Mouse (Mus musculus) mesoderm, embryonic 11.5 days (tissue): ENCODE results near the gene Gria4.
"Not testable (repeated sequence)": the region's sequence is repeated elsewhere in the genome, so short reads cannot be mapped to it uniquely, and the experiment has no call there.

Source experiments
- DNase-seq: peaks from one replicate; pipeline ENCODE4 v3.0.0-alpha.2; 2012; ENCODE audit warnings: low read depth, low spot score

Gene Gria4

DNA sequence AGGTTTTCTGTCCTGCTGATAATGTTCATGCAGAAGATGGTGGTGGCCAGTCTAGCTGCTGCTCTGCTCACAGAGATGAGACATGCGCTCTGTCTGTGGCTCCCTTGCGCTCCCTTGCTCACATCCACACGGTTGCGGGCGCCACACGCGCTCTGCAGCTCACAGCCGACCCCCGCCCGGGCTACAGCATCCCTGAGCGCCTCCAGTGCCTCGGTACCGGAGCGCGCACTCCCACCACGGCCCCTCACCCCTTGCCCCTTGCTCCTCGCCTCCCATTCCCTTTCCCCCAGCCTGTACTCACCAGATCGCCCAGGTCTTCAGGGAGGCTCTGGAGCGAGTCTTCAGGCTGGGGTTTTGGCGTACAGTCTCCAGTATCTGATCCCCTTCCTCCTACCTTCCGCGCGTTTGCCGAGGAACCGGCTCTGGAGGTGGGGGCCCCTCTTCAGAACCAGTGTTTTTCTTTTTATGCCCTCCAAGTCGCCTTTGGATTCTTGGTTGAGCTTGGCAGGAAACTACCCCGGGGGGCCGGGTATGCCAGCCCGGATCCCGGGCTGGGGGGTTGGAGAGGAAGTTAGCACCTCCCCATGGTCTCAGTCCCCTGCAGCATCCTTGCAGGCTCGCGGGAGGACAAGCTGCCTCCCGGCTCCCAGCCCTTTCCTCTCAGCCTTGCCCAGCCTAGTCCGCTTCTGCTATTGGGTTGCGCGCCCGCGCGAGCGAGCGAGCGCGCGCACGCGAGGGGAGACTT is at the start of gene Gria4:
Gene Gria4 (minus strand): TSS at position 691 of the 745 bp plus-strand sequence.
- peak; percentile 87 for DNase-seq

DNA sequence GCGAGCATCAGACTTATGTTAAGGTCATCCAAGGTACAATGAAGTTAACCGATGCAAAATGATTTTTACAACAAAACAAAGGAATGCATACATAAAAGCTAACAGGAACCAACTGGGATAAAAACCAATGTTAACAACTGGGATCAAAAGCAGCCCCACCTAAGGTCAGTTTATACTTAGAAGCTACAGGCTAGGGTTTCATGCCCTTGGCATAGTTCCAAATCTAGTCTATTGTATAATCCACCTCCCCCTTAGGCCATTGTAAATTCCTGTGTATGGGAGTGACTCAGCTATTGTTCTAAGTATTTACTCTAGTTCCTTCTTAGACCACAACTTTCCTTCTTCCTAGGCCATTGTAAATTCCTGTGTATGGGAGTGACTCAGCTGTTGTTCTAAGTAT is 14.9 kb upstream of the Gria4 start:
- not testable (repeated sequence) for DNase-seq

DNA sequence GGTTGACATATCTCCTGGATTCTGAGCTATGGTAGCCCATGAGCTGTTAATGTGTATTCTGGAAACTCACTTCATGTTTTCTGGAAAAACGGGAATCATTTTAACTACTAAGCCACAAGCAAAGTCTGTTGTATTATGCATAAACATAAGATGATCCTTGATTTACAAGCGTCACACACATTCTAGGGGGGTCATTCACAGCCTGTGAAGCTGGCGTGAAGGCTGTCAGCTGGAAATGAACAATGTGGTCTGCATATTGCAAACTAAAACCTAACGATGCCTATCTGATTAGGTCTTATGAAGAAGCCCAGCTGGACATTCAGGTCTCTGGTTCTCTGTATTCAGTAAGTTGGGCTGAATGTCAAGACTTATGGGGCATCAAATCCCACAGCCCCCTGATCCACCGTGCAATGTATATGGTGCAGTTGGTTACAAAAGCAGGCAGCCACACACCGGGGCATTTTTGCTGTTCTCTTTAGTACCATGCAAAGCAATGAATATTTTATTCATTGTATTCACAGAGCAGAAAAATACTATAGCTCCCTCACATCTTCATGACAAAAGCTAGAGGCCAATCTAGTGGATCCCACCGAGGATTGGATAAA is 7.2 kb upstream of the Gria4 start:
- no peak for DNase-seq

DNA sequence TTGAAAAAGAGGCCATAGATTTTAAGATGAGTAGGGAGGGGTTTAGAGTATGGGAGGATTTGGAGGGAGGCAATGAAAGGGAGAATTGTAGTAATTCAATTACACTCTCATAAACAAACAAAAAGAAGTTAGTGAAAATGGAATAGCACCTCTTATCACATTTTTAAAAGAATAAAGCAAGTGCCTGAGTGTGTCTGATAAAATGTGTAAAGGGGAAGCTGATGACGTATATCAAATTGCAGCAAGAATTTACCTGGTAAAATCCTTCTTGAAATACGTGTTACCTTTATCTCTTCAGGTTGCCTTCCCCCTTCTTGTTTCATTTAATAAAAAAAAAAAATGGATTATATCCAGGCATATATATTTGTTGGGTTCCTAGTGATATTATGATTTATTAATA is 1.4 kb upstream of the Gria4 start:
- no peak for DNase-seq

DNA sequence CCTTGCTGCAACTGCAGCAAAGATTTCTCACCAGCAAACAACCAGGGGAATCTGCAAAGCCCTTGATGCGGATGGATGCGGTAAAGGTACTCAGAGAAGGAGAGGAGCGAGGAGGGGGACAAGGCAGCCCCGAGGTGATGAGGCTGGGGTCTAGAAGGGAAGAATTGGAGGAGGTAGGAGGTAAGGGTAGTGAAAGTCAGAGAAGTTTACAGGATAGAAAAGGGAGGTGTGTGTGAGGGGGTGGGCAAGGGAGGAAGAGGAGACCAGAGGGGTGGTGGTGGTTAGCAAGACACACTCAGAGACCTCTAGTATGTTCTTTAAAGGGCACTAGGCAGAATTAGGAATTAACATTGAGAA is 233 bp upstream of the Gria4 start:
- DNase-seq = no peak

DNA sequence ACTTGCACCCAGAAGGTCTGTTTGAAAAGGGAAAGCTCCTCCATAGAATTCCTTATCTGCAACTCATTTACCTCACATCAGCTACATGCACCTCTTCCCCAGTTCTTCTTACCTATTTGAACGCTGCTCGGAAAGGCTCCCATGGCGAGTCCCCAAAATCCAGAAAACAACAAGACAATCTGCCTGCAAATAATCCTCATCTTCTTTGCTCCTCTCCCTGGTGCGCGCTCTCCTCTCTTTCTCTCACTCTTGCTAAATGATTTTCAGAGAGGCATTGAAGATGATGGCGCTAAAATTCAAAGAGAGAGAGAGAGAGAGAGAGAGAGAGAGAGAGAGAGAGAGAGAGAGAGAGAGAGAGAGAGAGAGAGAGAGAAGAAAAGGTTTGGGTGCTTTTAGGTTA is 959 bp downstream of the Gria4 start:
- DNase-seq = no peak

DNA sequence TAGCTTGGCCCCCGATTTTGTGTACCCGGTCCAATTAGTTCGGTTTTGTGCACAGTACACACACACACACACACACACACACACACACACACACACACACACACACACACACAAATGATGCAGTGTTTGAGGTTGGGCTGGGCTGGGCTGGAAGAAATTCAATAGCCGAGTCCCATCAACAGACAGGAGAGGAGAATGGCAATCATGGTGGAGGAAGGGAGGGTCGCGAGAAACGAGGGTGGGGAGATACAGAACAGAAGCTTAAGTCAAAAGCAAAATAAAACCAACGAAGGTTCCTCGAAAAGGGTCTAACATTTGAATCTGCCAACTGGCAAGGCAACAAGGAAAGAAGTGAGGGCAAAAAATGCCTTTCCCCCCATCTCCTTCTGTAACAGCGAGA is 1.6 kb downstream of the Gria4 start:
- no peak for DNase-seq

DNA sequence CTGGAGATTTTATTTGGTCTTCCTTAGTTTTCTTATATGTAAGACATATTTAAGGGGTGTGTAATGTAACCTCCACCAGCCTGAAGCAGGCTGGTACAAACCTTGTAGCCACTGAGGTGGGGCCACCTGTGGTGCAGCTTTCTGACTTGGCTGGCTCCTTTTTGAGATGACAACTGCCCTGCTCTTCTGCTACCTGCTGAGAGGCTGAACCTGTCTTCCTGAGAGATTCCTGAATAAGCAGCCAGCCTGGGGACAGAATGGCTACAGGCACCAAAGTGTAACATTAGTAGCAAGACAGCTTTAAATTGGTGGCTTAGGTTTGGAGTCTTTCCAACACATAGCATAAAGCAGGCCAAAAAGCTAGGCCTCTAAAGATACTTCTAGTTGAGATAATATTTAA is 46.6 kb downstream of the Gria4 start:
- DNase-seq = not testable (repeated sequence)

DNA sequence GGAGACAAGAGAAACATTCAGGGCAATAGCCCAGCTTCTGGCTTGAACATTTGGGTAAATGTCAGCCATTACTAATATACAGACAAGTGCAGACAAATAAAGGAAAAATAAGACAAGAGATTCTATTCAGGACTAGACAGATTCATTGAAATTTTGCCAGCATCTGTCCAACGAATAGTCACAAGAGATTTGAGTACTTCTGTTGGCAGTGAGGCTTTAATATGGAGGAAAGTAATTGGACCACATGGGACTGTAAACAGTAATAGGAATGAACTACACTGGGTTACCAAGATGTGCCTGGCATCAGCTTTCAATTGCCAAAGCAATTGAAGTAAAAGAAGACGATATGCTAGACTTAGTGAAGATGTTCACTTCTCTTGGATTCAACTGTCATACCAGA is 81.9 kb downstream of the Gria4 start:
- no peak for DNase-seq

DNA sequence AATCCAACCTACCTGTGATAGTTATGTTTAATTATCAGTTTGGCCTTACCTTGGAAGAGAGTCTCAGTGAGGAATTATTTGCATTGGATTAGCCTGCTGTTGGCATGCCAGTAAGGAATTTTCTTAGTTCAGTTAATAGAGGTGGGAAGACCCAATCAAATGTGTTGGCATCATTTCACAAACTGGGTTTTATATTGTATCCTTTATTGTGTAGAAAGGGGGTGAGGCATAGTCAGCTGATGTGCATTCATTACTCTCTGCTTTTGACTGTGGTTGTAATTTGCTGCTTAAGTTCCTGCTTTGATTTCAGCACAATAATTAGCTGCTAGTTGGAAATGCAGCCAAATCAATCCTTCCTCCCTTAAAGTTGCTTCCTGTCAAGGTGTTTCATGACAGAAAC is 83.7 kb downstream of the Gria4 start:
- DNase-seq = no peak

DNA sequence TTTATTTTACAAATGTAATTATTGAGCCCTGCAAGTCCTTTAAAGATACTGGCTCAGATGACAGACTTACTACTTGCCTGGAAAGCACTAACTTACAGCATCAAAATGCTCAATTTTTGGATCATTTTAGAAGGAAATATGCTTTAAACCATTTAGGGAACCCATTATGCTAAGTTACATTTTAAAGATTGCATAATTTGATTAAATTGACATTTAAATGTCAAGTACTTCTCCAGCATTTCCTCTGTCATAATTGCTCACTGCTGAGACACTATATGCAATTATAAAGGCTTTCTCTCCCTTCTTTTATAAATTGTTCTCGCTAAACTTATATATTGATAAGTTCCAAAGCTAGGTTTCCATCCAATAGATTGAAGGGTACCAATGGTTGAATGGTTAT is 108.9 kb downstream of the Gria4 start:
- DNase-seq = no peak

DNA sequence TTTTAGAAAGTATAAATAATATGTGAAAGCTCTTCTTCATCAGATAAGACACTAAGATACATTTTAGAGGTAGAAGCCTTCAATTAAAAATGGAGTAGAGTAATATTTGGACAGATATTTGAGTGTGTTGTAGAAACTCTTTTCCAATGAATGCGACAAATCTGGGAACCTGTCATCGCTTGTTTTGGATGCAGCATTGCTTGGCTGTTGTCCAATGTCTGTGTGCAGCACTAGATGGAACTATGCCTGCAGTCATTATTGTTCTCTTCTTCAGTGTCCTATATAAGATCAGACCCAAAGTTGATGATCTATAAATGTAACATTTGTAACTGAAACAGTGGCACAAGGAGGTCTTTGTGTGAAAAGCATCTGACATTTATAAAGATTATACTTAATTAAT is 115.8 kb downstream of the Gria4 start:
- no peak for DNase-seq

DNA sequence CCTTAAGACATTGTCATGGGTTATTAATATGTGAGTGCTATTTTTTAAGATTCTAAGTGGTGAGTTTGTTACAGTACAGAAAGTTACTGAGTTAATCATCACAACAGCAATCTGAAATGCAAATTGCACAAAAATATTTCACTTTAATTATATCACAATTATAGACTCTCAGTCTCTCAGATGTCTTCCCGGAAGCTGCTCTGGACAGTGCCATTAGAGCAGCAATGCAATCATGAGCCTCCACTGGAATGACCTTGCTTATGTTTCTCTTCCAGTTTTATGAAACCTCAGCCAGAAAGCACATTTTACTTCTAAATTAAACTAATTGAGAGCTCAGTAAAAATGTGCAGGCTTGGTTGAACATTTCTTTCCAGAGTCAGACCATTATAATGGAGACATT is 116.9 kb downstream of the Gria4 start:
- DNase-seq = no peak

DNA sequence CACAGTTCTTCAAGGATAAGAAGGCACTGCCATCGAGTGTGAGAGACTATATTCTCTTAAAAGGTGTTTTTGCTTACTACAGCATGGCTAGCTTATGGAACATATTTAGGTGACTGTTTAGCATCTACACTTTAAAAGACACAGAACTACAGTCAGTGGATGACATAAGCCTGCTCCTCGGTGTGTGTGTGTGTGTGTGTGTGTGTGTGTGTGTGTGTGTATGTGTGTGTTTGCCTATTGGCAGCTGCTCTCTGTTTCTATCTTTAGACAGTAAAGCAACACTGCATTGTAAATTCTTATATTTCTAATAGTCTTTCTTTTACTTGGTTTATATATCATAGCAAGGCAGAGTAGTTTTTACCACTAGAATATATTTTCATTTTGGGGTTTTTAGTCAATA is 130.3 kb downstream of the Gria4 start:
- DNase-seq = no peak

DNA sequence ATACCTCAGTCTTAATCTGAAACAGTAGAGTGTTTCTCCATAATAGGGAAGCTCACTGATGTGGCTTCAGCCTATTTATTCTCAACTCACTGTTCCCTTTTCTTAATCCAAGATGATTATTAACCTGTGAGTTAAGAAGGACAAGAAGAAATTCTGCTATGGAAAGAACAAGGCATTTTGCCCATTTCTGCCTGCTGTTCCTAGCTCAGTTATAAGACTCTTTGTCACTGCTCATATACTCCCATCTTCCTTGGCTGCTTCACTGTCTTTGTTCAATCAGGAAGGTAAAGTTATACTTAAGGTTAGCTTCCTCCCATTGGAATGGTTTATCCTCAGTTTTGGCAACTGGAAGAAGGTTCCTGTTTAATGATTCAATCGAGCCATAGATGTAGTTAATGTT is 133.6 kb downstream of the Gria4 start:
- DNase-seq = no peak

DNA sequence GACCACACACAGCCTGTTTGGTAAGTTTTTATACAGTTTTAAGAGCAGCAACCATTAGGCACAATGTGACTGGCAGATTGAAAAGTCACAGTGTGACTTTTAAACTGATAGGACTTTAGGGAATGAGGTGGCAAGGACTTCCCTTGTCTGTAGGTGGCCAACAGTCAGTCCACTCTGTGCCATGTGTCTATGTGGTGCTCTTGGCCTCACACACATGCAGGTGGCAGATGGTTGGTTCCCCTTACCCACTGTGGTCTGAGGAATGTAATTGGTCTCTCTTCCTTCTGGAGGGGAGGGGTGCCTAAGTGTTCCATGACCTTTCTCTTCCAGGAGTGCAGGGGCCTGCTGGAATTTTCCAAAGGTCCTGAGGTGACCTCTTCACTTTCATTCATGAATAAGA is 137.1 kb downstream of the Gria4 start:
- DNase-seq = no peak

DNA sequence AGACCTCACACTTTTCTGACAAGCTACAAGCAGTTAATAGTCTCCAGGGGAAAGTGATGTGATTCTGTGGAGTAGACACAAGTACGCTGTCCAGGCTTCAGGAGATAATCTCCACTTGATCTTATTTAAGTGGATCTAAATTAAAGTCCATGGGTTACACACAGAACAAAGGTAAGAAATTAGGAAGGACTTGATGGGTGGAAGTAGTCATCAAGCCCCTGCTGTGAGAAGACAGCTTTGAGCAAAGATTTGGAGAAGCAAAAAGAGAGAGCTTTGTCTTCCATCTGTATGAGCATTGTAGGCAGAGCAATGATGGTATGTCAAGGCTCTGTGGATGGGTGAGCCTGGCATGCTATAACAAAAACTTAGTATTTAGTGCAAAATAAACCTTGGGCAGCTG is 141.7 kb downstream of the Gria4 start:
- DNase-seq = no peak

DNA sequence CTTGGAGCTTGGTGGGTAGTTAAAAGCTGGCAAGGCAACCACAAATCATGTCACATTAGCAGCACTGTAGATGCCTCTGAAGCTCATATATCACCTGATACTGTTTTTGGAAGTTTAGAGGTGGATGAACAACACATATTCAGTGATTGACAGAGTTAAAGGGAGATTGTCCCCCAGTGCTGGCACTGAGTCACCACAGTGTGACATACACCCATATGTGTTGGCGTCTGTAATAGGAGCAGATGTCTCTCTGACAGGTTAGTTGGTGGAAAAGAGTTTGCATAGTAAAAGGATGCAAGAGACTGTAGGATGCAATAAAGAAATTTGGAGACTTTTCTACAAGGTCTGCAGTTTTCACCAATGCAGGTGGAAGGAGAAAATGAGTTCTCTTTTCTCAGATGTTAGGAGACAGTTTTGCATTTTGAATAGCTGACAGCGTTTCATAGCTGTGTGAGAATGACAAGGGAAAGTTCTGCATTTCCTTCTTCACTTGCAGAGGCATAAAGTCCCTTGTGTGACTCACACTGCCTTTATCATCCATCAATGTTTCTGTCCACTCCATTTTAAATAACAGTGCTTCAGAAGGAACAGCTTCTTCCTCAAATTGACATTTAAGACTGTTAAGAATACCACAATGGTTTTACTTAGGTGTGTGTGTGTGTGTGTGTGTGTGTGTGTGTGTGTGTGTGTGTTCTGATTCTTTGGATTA is 156.7 kb downstream of the Gria4 start:
- no peak for DNase-seq

DNA sequence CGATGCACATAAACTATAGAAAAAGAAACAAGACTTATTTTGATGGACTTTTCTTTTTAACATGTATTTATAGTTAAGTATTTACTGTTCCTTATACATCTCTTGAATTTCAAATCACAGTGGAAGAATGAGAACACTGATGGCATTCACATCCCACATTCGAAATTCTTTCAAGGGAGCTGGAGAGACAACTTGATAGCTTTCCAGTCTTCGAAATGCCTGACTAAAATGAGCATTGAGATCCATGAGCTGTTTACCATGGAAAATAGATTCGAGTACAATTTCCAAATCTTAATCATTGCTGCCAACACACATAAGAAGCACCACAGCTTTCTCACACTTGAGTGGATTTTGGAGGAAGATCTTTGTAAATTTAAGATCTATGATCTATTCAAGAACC is 164.1 kb downstream of the Gria4 start:
- DNase-seq = no peak

DNA sequence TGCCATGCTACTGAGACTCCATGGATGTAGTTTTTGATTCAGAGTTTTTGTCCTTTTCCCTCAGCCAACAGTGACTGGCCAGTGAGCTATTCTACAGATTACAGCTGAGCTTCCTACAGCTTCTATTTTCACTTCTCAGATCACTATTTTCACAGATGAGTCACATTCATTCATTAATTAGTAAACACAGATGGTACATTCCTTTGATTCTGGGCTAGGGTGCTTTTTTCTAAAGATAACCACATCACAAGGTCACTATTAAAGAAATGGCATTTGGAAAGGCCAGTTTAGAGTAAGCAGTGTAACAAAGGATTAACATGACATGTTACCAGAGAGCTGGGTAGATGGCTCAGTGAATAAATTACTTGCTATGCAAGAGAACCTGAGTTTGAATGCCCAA is 180.7 kb downstream of the Gria4 start:
- no peak for DNase-seq

DNA sequence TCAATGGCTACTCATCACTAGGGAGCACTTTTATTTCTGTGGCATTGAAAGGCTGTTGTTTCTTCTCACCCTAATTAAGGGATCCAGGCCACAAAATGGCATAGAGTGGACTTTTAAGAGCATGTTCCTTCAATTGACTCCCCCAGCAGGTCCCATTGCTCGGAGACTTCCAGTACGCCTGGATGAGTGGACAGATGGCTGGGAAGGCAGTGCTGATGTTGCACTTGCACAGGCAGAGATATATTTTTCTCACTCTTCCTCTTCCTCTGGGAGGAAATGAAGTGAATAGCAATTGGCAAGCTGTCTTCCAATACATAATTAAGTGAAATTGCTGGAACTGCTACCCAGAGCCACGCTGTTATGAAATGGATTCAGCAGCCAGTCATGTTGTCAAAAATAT is 190.7 kb downstream of the Gria4 start:
- no peak for DNase-seq

DNA sequence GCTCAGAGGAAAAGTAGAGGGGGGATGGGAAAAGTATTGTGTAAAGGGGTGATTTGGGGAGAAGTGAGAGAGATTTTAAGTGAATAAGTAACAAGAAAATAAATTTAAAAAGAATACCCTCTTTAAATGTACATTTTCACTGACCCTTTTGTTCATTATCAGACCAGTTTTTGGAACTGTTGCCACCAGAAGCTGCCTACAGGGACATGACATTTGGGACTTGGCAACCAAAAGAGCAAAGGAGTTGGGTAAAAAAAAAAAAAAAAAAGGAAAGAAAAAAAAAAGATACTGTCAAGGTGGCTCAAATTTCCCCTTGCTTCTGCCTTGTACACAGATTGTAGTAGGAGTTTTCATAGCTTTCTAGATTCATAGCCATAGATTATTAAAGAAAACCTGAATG is 191.8 kb downstream of the Gria4 start:
- no peak for DNase-seq

DNA sequence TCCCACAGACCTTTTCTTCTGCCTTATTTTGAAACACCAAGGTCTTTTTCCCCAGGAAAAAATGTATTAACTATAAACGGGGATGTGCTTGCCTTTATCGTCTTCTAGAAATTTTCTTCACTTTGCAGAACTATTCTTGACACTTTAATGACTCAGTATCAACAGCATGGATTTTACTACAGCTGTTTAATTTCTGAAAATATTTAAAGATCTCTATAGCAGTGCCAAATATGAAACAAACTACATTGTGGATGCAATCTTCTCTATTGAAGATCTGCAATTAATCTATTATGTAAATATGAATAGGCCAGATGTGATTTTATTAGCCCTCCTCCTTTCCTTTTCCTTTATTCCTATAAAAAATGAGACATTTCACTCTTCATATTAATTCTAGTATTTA is 194.2 kb downstream of the Gria4 start:
- DNase-seq = no peak
